Mouse (Mus musculus): ENCODE measurements at regions not wholly inside any gene's neighbourhood (a gene's known extent, or its start where the extent isn't known, plus 50 kb on each side); places are given as distances from the start of the nearest gene placed in this dataset.

- 62% methylated on average over 5 of the region's 5 CpGs for WGBS
- Histone ChIP-seq H3K27ac (ENCODE audit: low read length) (no peak overlapping the region), H3K4me1 (replicated peaks; ENCODE audit: control insufficient read depth, insufficient read depth, low read length) (no peaks in the 10 kb centered on the region), H3K9ac (ENCODE audit: low read length) (no peak overlapping the region), H3K9me3 (ENCODE audit: control insufficient read depth, low read length) (no peaks in the 10 kb centered on the region), H3K4me2 (ENCODE audit: low read depth, low read length) (no peak overlapping the region), H3K36me3 (ENCODE audit: control insufficient read depth, insufficient read depth, low read length) (no peaks in the 10 kb centered on the region), H3K4me3 (ENCODE audit: low read length) (no peak overlapping the region), H3K27me3 (ENCODE audit: control insufficient read depth, insufficient read depth, low read depth, low read length) (no peaks in the 10 kb centered on the region)
- ATAC-seq (ENCODE audit: low read depth): no peak
These were observed 122.8 kb upstream of the Col5a2 start for GRCm38 (mm10) chr1:45625921-45626320.

DNA sequence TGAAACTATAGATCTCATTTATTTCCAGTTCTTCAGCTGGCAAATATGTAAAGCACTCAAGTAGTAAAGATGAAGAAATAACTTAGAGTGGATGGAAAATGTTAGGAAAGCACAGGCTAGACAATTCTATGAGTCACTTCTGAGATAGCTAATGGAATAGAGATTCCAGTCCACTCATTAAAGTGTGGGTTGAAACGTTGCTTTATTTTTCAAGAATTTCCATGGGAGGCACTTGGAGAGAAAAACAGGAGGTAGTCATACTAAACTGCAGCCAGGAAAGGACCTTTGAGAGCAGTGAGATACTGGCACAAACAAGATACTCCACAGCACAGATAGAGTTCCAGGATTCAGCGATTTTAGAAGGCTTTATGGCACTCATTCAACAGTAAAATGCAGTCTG lies 123.7 kb upstream of the Col5a2 start:
- Histone ChIP-seq H3K27me3 (ENCODE audit: control insufficient read depth, insufficient read depth, low read depth, low read length) (no peaks in the 10 kb centered on the region), H3K9me3 (ENCODE audit: control insufficient read depth, low read length) (no peaks in the 10 kb centered on the region), H3K4me1 (replicated peaks; ENCODE audit: control insufficient read depth, insufficient read depth, low read length) (no peaks in the 10 kb centered on the region), H3K4me2 (ENCODE audit: low read depth, low read length) (no peak overlapping the region), H3K4me3 (ENCODE audit: low read length) (no peak overlapping the region), H3K27ac (ENCODE audit: low read length) (no peak overlapping the region), H3K36me3 (ENCODE audit: control insufficient read depth, insufficient read depth, low read length) (no peaks in the 10 kb centered on the region), H3K9ac (ENCODE audit: low read length) (no peak overlapping the region)
- WGBS: 39% methylated on average over 2 of the region's 2 CpGs
- ATAC-seq (ENCODE audit: low read depth): peak; percentile 36; the same call in 1 of the 2 replicates

DNA sequence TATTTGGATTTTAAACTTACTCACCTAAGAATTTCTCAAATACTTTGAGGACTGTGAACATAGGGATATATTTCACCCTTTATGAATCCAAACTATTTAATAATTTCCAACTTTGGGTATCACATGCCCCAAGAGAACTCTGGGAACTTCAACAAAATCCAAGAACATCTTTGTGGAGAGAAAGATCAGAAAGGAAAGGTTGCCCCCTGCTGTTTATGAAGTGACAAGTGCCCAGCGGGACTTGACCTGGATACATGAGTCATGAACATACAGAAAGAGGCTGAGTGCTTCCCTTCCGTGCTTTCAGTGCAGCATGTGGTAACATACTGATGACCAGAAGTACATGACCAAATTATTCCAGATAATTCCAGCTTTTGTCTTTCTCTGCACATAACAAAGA lies 124.8 kb upstream of the Col5a2 start:
- ATAC-seq (ENCODE audit: low read depth): peak; percentile 51; the same call in 1 of the 2 replicates
- no peaks in the 10 kb centered on the region for H3K4me1 ChIP-seq (replicated peaks; ENCODE audit: control insufficient read depth, insufficient read depth, low read length)
- H3K27ac ChIP-seq (ENCODE audit: low read length): no peak overlapping the region
- no peaks in the 10 kb centered on the region for H3K36me3 ChIP-seq (ENCODE audit: control insufficient read depth, insufficient read depth, low read length)
- H3K9me3 ChIP-seq (ENCODE audit: control insufficient read depth, low read length): peaks cover 6% of the 10 kb centered on the region
- H3K9ac ChIP-seq (ENCODE audit: low read length): no peak overlapping the region
- no peak overlapping the region for H3K4me3 ChIP-seq (ENCODE audit: low read length)
- H3K4me2 ChIP-seq (ENCODE audit: low read depth, low read length): no peak overlapping the region
- WGBS: 12% methylated on average over 2 of the region's 2 CpGs
- H3K27me3 ChIP-seq (ENCODE audit: control insufficient read depth, insufficient read depth, low read depth, low read length): no peaks in the 10 kb centered on the region

DNA sequence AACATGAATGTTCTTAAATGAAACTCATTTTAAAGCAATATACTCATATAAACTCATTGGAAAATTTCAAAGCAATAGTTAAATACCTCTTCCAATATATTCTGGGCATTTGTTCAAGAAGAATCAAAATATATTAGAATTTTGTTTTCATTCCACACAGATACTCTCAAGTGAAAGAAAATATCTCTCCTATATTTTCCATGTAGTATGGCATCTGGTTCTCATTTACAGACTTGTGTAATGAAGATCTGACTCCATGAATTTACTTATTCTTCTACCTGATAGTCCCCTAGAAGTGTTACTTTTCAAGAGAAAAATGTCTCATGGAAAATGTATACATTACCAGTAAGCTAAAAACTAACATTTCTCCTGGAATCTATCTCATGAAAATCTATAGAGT lies 144.2 kb upstream of the Col5a2 start:
- no peaks in the 10 kb centered on the region for H3K4me1 ChIP-seq (replicated peaks; ENCODE audit: control insufficient read depth, insufficient read depth, low read length)
- no peak overlapping the region for H3K4me2 ChIP-seq (ENCODE audit: low read depth, low read length)
- H3K36me3 ChIP-seq (ENCODE audit: control insufficient read depth, insufficient read depth, low read length): no peaks in the 10 kb centered on the region
- H3K9me3 ChIP-seq (ENCODE audit: control insufficient read depth, low read length): no peaks in the 10 kb centered on the region
- no peaks in the 10 kb centered on the region for H3K27me3 ChIP-seq (ENCODE audit: control insufficient read depth, insufficient read depth, low read depth, low read length)
- H3K9ac ChIP-seq (ENCODE audit: low read length): no peak overlapping the region
- no peak for ATAC-seq (ENCODE audit: low read depth)
- no peak overlapping the region for H3K4me3 ChIP-seq (ENCODE audit: low read length)
- no peak overlapping the region for H3K27ac ChIP-seq (ENCODE audit: low read length)

DNA sequence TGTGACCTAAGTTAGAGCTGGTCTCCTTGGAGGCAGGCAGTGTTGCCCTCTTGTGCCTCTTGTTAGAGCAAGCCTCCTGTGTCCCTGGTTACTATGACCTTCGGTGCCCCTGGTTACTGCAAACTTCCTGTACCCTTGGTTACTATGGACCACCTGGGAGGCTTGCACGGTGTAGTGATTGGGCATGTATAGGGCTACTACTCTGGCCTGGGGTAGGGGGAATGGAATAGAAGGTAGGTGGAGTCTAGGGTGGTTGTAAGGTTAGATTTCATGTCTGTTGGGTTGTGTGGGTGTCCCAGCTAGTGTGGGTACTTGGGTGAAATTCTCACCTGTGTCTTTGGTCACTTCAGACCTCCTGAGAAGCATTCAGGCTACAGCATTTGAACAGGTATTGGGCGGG lies 141.7 kb upstream of the Wdr75 start:
- H3K4me2 ChIP-seq (ENCODE audit: low read depth, low read length): no peak overlapping the region
- H3K4me1 ChIP-seq (replicated peaks; ENCODE audit: control insufficient read depth, insufficient read depth, low read length): no peaks in the 10 kb centered on the region
- no peak overlapping the region for H3K4me3 ChIP-seq (ENCODE audit: low read length)
- H3K36me3 ChIP-seq (ENCODE audit: control insufficient read depth, insufficient read depth, low read length): no peaks in the 10 kb centered on the region
- 86% methylated on average over 3 of the region's 3 CpGs for WGBS
- H3K27ac ChIP-seq (ENCODE audit: low read length): no peak overlapping the region
- H3K27me3 ChIP-seq (ENCODE audit: control insufficient read depth, insufficient read depth, low read depth, low read length): no peaks in the 10 kb centered on the region
- ATAC-seq (ENCODE audit: low read depth): no peak
- H3K9ac ChIP-seq (ENCODE audit: low read length): no peak overlapping the region
- H3K9me3 ChIP-seq (ENCODE audit: control insufficient read depth, low read length): no peaks in the 10 kb centered on the region

DNA sequence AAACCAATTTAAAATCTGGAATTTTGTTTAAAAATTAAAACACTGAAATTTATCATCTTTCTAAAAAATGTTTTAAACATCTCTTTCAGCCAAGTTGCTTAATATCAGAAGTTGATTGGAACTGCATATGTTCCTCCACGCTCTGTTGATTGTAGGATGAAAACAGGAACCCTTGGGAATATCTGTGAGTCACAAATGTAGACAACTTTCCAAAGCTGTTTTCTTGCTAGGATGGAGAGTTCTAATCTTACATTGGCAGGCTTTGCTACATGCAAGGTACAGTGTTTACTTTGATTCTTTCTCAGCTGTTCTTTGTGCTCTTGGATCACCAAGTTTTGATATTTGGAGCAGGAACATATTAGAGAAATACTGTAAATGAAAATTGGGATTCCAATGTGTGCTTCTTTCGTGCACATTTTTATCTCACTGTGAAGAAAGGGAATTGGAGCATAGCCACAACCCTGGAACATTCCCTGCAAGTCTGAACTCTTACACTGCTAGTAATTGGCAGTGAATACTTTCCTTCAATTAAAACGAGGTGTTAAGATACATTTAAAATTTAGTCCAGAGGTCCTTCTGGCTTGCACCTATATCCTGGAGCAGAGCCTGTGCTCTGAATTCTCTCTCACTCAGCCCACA lies 131.0 kb upstream of the Wdr75 start:
- H3K9me3 ChIP-seq (ENCODE audit: control insufficient read depth, low read length): no peaks in the 10 kb centered on the region
- ATAC-seq (ENCODE audit: low read depth): no peak
- no peak overlapping the region for H3K4me3 ChIP-seq (ENCODE audit: low read length)
- 53% methylated on average over 3 of the region's 3 CpGs for WGBS
- no peaks in the 10 kb centered on the region for H3K36me3 ChIP-seq (ENCODE audit: control insufficient read depth, insufficient read depth, low read length)
- H3K27ac ChIP-seq (ENCODE audit: low read length): no peak overlapping the region
- no peak overlapping the region for H3K4me2 ChIP-seq (ENCODE audit: low read depth, low read length)
- no peaks in the 10 kb centered on the region for H3K27me3 ChIP-seq (ENCODE audit: control insufficient read depth, insufficient read depth, low read depth, low read length)
- no peak overlapping the region for H3K9ac ChIP-seq (ENCODE audit: low read length)
- no peaks in the 10 kb centered on the region for H3K4me1 ChIP-seq (replicated peaks; ENCODE audit: control insufficient read depth, insufficient read depth, low read length)

DNA sequence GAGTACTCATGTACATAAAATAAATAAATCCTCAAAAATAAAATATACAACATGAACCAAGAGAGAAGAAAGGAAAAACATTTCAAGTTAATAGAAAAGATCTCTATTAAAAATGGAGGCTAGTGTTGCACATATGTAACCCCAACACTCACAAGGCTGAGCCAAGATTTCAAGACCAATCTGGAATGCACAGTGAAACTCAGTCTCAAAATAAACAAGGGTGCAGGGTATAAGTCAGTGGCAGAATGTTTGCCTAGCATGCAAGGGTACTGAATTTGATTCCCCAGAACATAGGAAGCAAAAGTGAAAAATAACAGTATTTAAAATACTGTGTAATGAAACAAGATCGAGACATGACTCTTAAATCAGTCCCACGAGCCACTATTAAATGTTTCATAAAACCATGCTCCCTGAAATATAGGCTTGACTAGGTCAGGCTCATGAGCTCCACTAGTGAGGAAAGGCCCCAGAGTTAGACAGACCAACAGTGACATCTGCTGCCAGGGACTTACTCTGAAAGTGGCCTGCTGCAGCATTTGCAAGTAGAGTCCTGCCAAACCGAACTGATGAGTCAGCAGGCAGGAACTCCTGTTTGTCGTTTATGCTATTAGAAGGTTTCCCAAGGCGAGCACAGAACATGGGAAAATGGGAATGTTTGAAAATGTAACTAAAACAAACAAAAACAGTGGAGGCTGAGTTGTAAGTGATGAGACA lies 122.4 kb upstream of the Wdr75 start:
- Histone ChIP-seq H3K4me2 (ENCODE audit: low read depth, low read length) (no peak overlapping the region), H3K36me3 (ENCODE audit: control insufficient read depth, insufficient read depth, low read length) (no peaks in the 10 kb centered on the region), H3K9ac (ENCODE audit: low read length) (no peak overlapping the region), H3K27ac (ENCODE audit: low read length) (peak overlapping the region; percentile 19), H3K9me3 (ENCODE audit: control insufficient read depth, low read length) (peaks cover 2% of the 10 kb centered on the region), H3K4me3 (ENCODE audit: low read length) (no peak overlapping the region), H3K27me3 (ENCODE audit: control insufficient read depth, insufficient read depth, low read depth, low read length) (no peaks in the 10 kb centered on the region), H3K4me1 (replicated peaks; ENCODE audit: control insufficient read depth, insufficient read depth, low read length) (no peaks in the 10 kb centered on the region)
- ATAC-seq (ENCODE audit: low read depth): peak; percentile 95
- 20% methylated on average over 5 of the region's 5 CpGs for WGBS

DNA sequence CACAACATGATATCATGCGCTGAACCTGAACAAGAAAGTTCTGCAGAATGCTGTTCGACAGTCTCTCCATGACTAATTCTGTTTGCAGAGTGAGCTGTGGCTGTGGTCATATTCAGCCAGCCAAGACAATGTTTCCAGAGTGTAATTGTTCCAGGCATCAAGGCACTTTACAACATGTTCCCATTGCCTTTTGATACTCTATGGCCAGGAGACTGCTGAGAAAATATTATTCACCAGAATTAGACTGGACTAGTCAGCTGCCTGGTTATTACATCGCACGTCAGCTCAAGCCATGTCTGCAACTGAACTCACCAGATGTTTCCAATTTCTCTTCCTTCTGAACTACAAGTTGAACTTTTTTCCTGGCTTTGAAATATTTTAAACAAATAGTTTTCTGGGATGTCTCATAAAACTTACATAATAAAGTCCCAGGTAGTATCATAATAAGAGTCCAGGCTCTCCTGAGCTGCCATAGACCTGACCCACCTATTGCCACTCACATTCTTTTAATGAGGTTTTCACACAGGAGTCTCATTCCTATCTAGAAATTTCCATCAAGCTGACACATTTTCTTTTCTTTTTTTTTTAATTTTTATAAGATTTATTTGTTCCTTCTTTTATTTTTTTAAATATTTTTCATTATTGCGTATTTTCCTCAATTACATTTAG lies 119.1 kb upstream of the Wdr75 start:
- Histone ChIP-seq H3K4me2 (ENCODE audit: low read depth, low read length) (no peak overlapping the region), H3K9ac (ENCODE audit: low read length) (no peak overlapping the region), H3K27me3 (ENCODE audit: control insufficient read depth, insufficient read depth, low read depth, low read length) (no peaks in the 10 kb centered on the region), H3K9me3 (ENCODE audit: control insufficient read depth, low read length) (peaks cover under 1% of the 10 kb centered on the region), H3K4me1 (replicated peaks; ENCODE audit: control insufficient read depth, insufficient read depth, low read length) (no peaks in the 10 kb centered on the region), H3K4me3 (ENCODE audit: low read length) (no peak overlapping the region), H3K27ac (ENCODE audit: low read length) (peak overlapping the region; percentile 55), H3K36me3 (ENCODE audit: control insufficient read depth, insufficient read depth, low read length) (no peaks in the 10 kb centered on the region)
- peak; percentile 69 for ATAC-seq (ENCODE audit: low read depth)
- 62% methylated on average over 5 of the region's 5 CpGs for WGBS

GRCm38 (mm10) chr1:45679964-45680709 lies 114.8 kb upstream of the Wdr75 start:
- Histone ChIP-seq H3K4me3 (ENCODE audit: low read length) (no peak overlapping the region), H3K4me1 (replicated peaks; ENCODE audit: control insufficient read depth, insufficient read depth, low read length) (no peaks in the 10 kb centered on the region), H3K27me3 (ENCODE audit: control insufficient read depth, insufficient read depth, low read depth, low read length) (no peaks in the 10 kb centered on the region), H3K27ac (ENCODE audit: low read length) (peak overlapping the region; percentile 60), H3K4me2 (ENCODE audit: low read depth, low read length) (no peak overlapping the region), H3K36me3 (ENCODE audit: control insufficient read depth, insufficient read depth, low read length) (no peaks in the 10 kb centered on the region), H3K9ac (ENCODE audit: low read length) (no peak overlapping the region), H3K9me3 (ENCODE audit: control insufficient read depth, low read length) (no peaks in the 10 kb centered on the region)
- peak; percentile 73 for ATAC-seq (ENCODE audit: low read depth)
- 55% methylated on average over 8 of the region's 8 CpGs for WGBS
